Mouse (Mus musculus) stomach, postnatal 0 days (tissue): Measurements from ENCODE around the gene Cdh24.

Experiments used
- CTCF ChIP-seq: IDR thresholded peaks from 2 replicates; pipeline ENCODE4 v1.5.1; 2016; ENCODE audit warnings: antibody characterized with exemption, low read depth, mild to moderate bottlenecking, moderate library complexity
- EP300 ChIP-seq: optimal IDR thresholded peaks from 2 replicates; pipeline ENCODE3; 2016; ENCODE audit warnings: antibody characterized with exemption

- TF ChIP-seq EP300: no peak
- no peak for TF ChIP-seq CTCF
Observed at GRCm38 (mm10) chr14:54607226-54607625, 33.9 kb downstream of the Cdh24 start.
